Mouse (Mus musculus): ENCODE results near the gene Wdr34. TPM values are rescaled to one million over a fixed set of nuclear protein-coding genes. Genes with fewer than 3 reads are reported as not detected.

Gene Wdr34
- polyA plus RNA-seq, 1 experiment from 2014 or later, result 24.1 TPM

GRCm38 (mm10) chr2:30025454-30025853 lies 23.2 kb downstream of the Wdr34 start:
- Histone ChIP-seq H3K4me1 (ENCODE audit: control insufficient read depth, insufficient read depth, low read length) (no peaks in the 10 kb centered on the region), H3K9ac (ENCODE audit: low read length) (no peak overlapping the region), H3K9me3 (replicated peaks; ENCODE audit: control insufficient read depth, low read length) (no peaks in the 10 kb centered on the region), H3K4me2 (ENCODE audit: low read depth, low read length) (no peak overlapping the region), H3K27me3 (ENCODE audit: control insufficient read depth, insufficient read depth, low read length) (no peaks in the 10 kb centered on the region), H3K4me3 (ENCODE audit: low read length) (no peak overlapping the region), H3K27ac (ENCODE audit: low read length) (no peak overlapping the region), H3K36me3 (ENCODE audit: control insufficient read depth, insufficient read depth) (peaks cover 97% of the 10 kb centered on the region)
- no peak for ATAC-seq (replicated peaks; ENCODE audit: extremely low read depth, insufficient read depth, low FRiP score)
- 76% methylated on average over 4 of the region's 4 CpGs for WGBS

GRCm38 (mm10) chr2:30014326-30014966 lies 34.2 kb downstream of the Wdr34 start:
- no peaks in the 10 kb centered on the region for H3K27me3 ChIP-seq (ENCODE audit: control insufficient read depth, insufficient read depth, low read length)
- WGBS, result 73% methylated on average over 11 of the region's 11 CpGs
- H3K4me1 ChIP-seq (ENCODE audit: control insufficient read depth, insufficient read depth, low read length), result no peaks in the 10 kb centered on the region
- H3K9ac ChIP-seq (ENCODE audit: low read length), result no peak overlapping the region
- H3K9me3 ChIP-seq (replicated peaks; ENCODE audit: control insufficient read depth, low read length), result no peaks in the 10 kb centered on the region
- ATAC-seq (replicated peaks; ENCODE audit: extremely low read depth, insufficient read depth, low FRiP score), result no peak
- no peak overlapping the region for H3K27ac ChIP-seq (ENCODE audit: low read length)
- H3K4me3 ChIP-seq (ENCODE audit: low read length), result no peak overlapping the region
- no peak overlapping the region for H3K4me2 ChIP-seq (ENCODE audit: low read depth, low read length)
- peaks cover 88% of the 10 kb centered on the region for H3K36me3 ChIP-seq (ENCODE audit: control insufficient read depth, insufficient read depth)

DNA sequence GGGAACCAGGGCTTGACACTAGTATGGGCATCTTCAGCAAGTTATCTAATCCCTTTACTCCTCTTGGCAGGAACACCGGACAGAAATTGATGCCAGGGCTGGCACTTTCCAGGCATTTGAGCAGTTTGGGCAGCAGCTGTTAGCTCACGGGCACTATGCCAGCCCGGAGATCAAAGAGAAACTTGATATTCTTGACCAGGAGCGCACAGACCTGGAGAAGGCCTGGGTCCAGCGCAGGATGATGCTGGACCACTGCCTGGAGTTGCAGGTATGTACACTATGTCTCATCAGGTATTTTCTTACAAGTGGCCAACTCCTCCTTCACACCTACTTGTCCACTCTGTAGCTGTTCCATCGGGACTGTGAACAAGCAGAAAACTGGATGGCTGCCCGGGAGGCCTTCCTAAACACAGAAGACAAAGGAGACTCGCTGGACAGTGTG lies 37.8 kb downstream of the Wdr34 start:
- no peak for ATAC-seq (replicated peaks; ENCODE audit: extremely low read depth, insufficient read depth, low FRiP score)
- no peaks in the 10 kb centered on the region for H3K9me3 ChIP-seq (replicated peaks; ENCODE audit: control insufficient read depth, low read length)
- H3K36me3 ChIP-seq (ENCODE audit: control insufficient read depth, insufficient read depth), result peaks cover 89% of the 10 kb centered on the region
- 78% methylated on average over 8 of the region's 8 CpGs for WGBS
- no peaks in the 10 kb centered on the region for H3K27me3 ChIP-seq (ENCODE audit: control insufficient read depth, insufficient read depth, low read length)
- no peak overlapping the region for H3K4me2 ChIP-seq (ENCODE audit: low read depth, low read length)
- H3K4me3 ChIP-seq (ENCODE audit: low read length), result no peak overlapping the region
- no peak overlapping the region for H3K27ac ChIP-seq (ENCODE audit: low read length)
- no peak overlapping the region for H3K9ac ChIP-seq (ENCODE audit: low read length)
- H3K4me1 ChIP-seq (ENCODE audit: control insufficient read depth, insufficient read depth, low read length), result no peaks in the 10 kb centered on the region

DNA sequence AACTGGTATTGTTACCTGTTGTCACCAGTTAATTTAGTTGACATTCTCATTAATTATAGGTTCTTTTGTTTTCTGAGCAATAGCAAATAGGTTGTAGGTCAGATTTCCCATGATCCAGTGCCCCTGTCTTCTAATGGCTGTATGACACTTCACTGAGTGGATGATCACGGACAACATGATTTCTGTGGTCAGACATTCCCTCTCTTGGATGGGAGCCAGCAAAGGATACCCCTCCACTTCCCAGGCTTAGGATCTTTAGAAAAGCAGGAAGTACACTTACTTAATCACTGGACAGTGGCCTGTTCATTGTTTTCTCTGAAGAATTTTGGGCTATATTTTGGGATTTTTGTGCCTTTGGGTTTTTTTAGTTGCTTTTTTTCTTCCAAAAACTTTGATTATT lies 39.6 kb downstream of the Wdr34 start:
- Histone ChIP-seq H3K27ac (ENCODE audit: low read length) (no peak overlapping the region), H3K36me3 (ENCODE audit: control insufficient read depth, insufficient read depth) (peaks cover 85% of the 10 kb centered on the region), H3K4me2 (ENCODE audit: low read depth, low read length) (no peak overlapping the region), H3K4me3 (ENCODE audit: low read length) (no peak overlapping the region), H3K9ac (ENCODE audit: low read length) (no peak overlapping the region), H3K4me1 (ENCODE audit: control insufficient read depth, insufficient read depth, low read length) (no peaks in the 10 kb centered on the region), H3K9me3 (replicated peaks; ENCODE audit: control insufficient read depth, low read length) (no peaks in the 10 kb centered on the region), H3K27me3 (ENCODE audit: control insufficient read depth, insufficient read depth, low read length) (no peaks in the 10 kb centered on the region)
- WGBS, result 17% methylated on average over 1 of the region's 1 CpGs
- no peak for ATAC-seq (replicated peaks; ENCODE audit: extremely low read depth, insufficient read depth, low FRiP score)

GRCm38 (mm10) chr2:29991962-29992361 lies 56.7 kb downstream of the Wdr34 start:
- Histone ChIP-seq H3K9me3 (replicated peaks; ENCODE audit: control insufficient read depth, low read length) (no peaks in the 10 kb centered on the region), H3K27ac (ENCODE audit: low read length) (no peak overlapping the region), H3K4me1 (ENCODE audit: control insufficient read depth, insufficient read depth, low read length) (no peaks in the 10 kb centered on the region), H3K9ac (ENCODE audit: low read length) (no peak overlapping the region), H3K4me2 (ENCODE audit: low read depth, low read length) (no peak overlapping the region), H3K27me3 (ENCODE audit: control insufficient read depth, insufficient read depth, low read length) (no peaks in the 10 kb centered on the region), H3K36me3 (ENCODE audit: control insufficient read depth, insufficient read depth) (peaks cover 88% of the 10 kb centered on the region), H3K4me3 (ENCODE audit: low read length) (no peak overlapping the region)
- ATAC-seq (replicated peaks; ENCODE audit: extremely low read depth, insufficient read depth, low FRiP score), result no peak
- WGBS, result 55% methylated on average over 2 of the region's 2 CpGs

Small RNA genes lying within 50 kb of the gene (microRNA-seq; reads per million reads assigned to microRNA genes)
- gene Mir6997, result not detected

Other genes with a start within 250 kb of the Wdr34 start
- 10.6 and 11.5 TPM in 2 replicates for gene Slc27a4, start 246.2 kb downstream of the Wdr34 start, polyA plus RNA-seq (2015; fragmentation: Nextera tagmentation; extraction: Ambion mirVana)
- gene Urm1, start 228.8 kb downstream of the Wdr34 start, polyA plus RNA-seq (2015; fragmentation: Nextera tagmentation; extraction: Ambion mirVana), result 16.3 and 17.2 TPM in 2 replicates
- gene Cercam, start 179.7 kb downstream of the Wdr34 start, polyA plus RNA-seq (2015; fragmentation: Nextera tagmentation; extraction: Ambion mirVana), result 16.8 and 21.5 TPM in 2 replicates
- gene Odf2, start 159.7 kb downstream of the Wdr34 start, polyA plus RNA-seq (2015; fragmentation: Nextera tagmentation; extraction: Ambion mirVana), result 41.3 and 48.1 TPM in 2 replicates
- gene Gle1, start 113.5 kb downstream of the Wdr34 start, polyA plus RNA-seq (2015; fragmentation: Nextera tagmentation; extraction: Ambion mirVana), result 40.0 and 40.3 TPM in 2 replicates
- gene Sptan1, start 83.3 kb downstream of the Wdr34 start, polyA plus RNA-seq (2015; fragmentation: Nextera tagmentation; extraction: Ambion mirVana), result 93.0 and 113 TPM in 2 replicates
- gene Set, start 8.5 kb upstream of the Wdr34 start, polyA plus RNA-seq (2015; fragmentation: Nextera tagmentation; extraction: Ambion mirVana), result 198 and 217 TPM in 2 replicates
- gene Pkn3, start 28.8 kb upstream of the Wdr34 start, polyA plus RNA-seq (2015; fragmentation: Nextera tagmentation; extraction: Ambion mirVana), result 9.4 and 11.7 TPM in 2 replicates
- 29.4 and 30.8 TPM in 2 replicates for gene Zdhhc12, start 44.8 kb upstream of the Wdr34 start, polyA plus RNA-seq (2015; fragmentation: Nextera tagmentation; extraction: Ambion mirVana)
- gene Zer1, start 75.7 kb upstream of the Wdr34 start, polyA plus RNA-seq (2015; fragmentation: Nextera tagmentation; extraction: Ambion mirVana), result 5.7 TPM in 2 replicates
- 5.4 and 7.1 TPM in 2 replicates for gene Tbc1d13, start 84.9 kb upstream of the Wdr34 start, polyA plus RNA-seq (2015; fragmentation: Nextera tagmentation; extraction: Ambion mirVana)
- gene Endog, start 122.6 kb upstream of the Wdr34 start, polyA plus RNA-seq (2015; fragmentation: Nextera tagmentation; extraction: Ambion mirVana), result 37.4 and 40.0 TPM in 2 replicates
- 31.5 and 34.3 TPM in 2 replicates for gene Spout1, start 129.6 kb upstream of the Wdr34 start, polyA plus RNA-seq (2015; fragmentation: Nextera tagmentation; extraction: Ambion mirVana)
- 26.9 and 28.1 TPM in 2 replicates for gene Kyat1, start 157.0 kb upstream of the Wdr34 start, polyA plus RNA-seq (2015; fragmentation: Nextera tagmentation; extraction: Ambion mirVana)
- 39.4 and 42.6 TPM in 2 replicates for gene Lrrc8a, start 188.8 kb upstream of the Wdr34 start, polyA plus RNA-seq (2015; fragmentation: Nextera tagmentation; extraction: Ambion mirVana)
- gene Gm28035, start 191.7 kb upstream of the Wdr34 start, polyA plus RNA-seq (2015; fragmentation: Nextera tagmentation; extraction: Ambion mirVana), result 0.22 and 0.40 TPM in 2 replicates
- 9.4 and 13.1 TPM in 2 replicates for gene Phyhd1, start 217.3 kb upstream of the Wdr34 start, polyA plus RNA-seq (2015; fragmentation: Nextera tagmentation; extraction: Ambion mirVana)
- gene Gm28038, start 232.2 kb upstream of the Wdr34 start, polyA plus RNA-seq (2015; fragmentation: Nextera tagmentation; extraction: Ambion mirVana), result not detected in 2 replicates
- gene Dolk, start 237.5 kb upstream of the Wdr34 start, polyA plus RNA-seq (2015; fragmentation: Nextera tagmentation; extraction: Ambion mirVana), result 31.8 and 33.0 TPM in 2 replicates
- gene Nup188, start 237.5 kb upstream of the Wdr34 start, polyA plus RNA-seq (2015; fragmentation: Nextera tagmentation; extraction: Ambion mirVana), result 21.2 and 23.6 TPM in 2 replicates